Mouse (Mus musculus) lung, embryonic 14.5 days (tissue): ENCODE data around the gene Timeless. TPM values are rescaled to one million over a fixed set of nuclear protein-coding genes. Genes with fewer than 3 reads are reported as not detected.
"Not testable (repeated sequence)": the region's sequence is repeated elsewhere in the genome, so short reads cannot be mapped to it uniquely, and the experiment has no call there.

Experiments used
- ATAC-seq: fragments of 200-750 bp; cut with Nextera tagmentation; 2 replicates; pipeline ENCODE4 v1.8.0; 2017; ENCODE audit warnings: mild to moderate bottlenecking, moderate TSS enrichment, moderate library complexity; ENCODE audit not compliant: insufficient read depth
- DNase-seq: peaks from one replicate; pipeline ENCODE4 v3.0.0-alpha.2; 2015
- H3K27ac ChIP-seq: fragments of 300-500 bp; sonication (generic); 2 replicates; pipeline ENCODE4 v1.5.1; 2014; ENCODE audit warnings: low read depth, mild to moderate bottlenecking, moderate library complexity
- H3K27me3 ChIP-seq: fragments of 300-500 bp; sonication (generic); 2 replicates; pipeline ENCODE4 v1.6.1; 2014; ENCODE audit warnings: low read length, control low read depth; ENCODE audit not compliant: insufficient read depth
- H3K36me3 ChIP-seq: fragments of 300-500 bp; sonication (generic); 2 replicates; pipeline ENCODE4 v1.6.1; 2014; ENCODE audit warnings: control low read depth; ENCODE audit not compliant: insufficient read depth
- H3K4me1 ChIP-seq: fragments of 300-500 bp; sonication (generic); 2 replicates; pipeline ENCODE4 v1.6.1; 2014; ENCODE audit warnings: antibody characterized with exemption, control low read depth; ENCODE audit not compliant: insufficient read depth
- H3K4me2 ChIP-seq: fragments of 300-500 bp; sonication (generic); 2 replicates; pipeline ENCODE4 v1.6.1; 2014; ENCODE audit warnings: mild to moderate bottlenecking
- H3K4me3 ChIP-seq: fragments of 300-500 bp; sonication (generic); 2 replicates; pipeline ENCODE4 v1.5.1; 2014; ENCODE audit warnings: low read depth, low read length
- H3K9ac ChIP-seq: fragments of 300-500 bp; sonication (generic); 2 replicates; pipeline ENCODE4 v1.6.1; 2014
- H3K9me3 ChIP-seq: fragments of 300-500 bp; sonication (generic); 2 replicates; pipeline ENCODE4 v1.6.1; 2016; ENCODE audit warnings: low read depth, low read length, control low read depth
- CTCF ChIP-seq: IDR thresholded peaks from 2 replicates; pipeline ENCODE4 v1.5.1; 2016; ENCODE audit warnings: antibody characterized with exemption, low read depth
- WGBS: fragments of 180-500 bp; shearing (Covaris S2); extraction: QIAGEN DNeasy Blood & Tissue Kit; methylation state at CpG from one replicate; pipeline ENCODE4 v1.1.7; 2014; 5-methylcytosine and 5-hydroxymethylcytosine counted together
- polyA plus RNA-seq: library from polyadenylated mRNA; unstranded; fragments of >200 nt; fragmentation: Nextera tagmentation; extraction: Ambion mirVana; gene quantifications from 2 replicates; pipeline ENCODE4 v1.2.1, GENCODE M21; 2014

Timeless gene
- polyA plus RNA-seq: 70.2 and 71.5 TPM in 2 replicates

- peak; percentile 90 for ATAC-seq
- peak within 1 kb of the TSS; percentile 84 for H3K4me2 ChIP-seq
- peak; percentile 89 for DNase-seq
- H3K4me3 ChIP-seq: peak within 1 kb of the TSS; percentile 74
- H3K27me3 ChIP-seq: no peaks in the 10 kb centered on the region
- peak within 1 kb of the TSS; percentile 94 for H3K27ac ChIP-seq
- H3K36me3 ChIP-seq: peaks cover 5% of the 10 kb centered on the region
- H3K4me1 ChIP-seq: peaks cover 4% of the 10 kb centered on the region; the same call in 1 of the 2 replicates
- peak within 1 kb of the TSS; percentile 87 for H3K9ac ChIP-seq
- no peaks in the 10 kb centered on the region for H3K9me3 ChIP-seq
- WGBS: under 1% methylated on average over 57 of the region's 58 CpGs
- no peak for TF ChIP-seq CTCF
These were observed at the start of gene Timeless for GRCm38 (mm10) chr10:128231697-128232419. TSS of gene Timeless (plus strand) at chr10:128232065.

- Histone ChIP-seq H3K27me3 (no peaks in the 10 kb centered on the region), H3K4me3 (no peak overlapping the region), H3K9ac (no peak overlapping the region), H3K9me3 (no peaks in the 10 kb centered on the region), H3K4me1 (no peaks in the 10 kb centered on the region), H3K4me2 (no peak overlapping the region), H3K27ac (no peak overlapping the region), H3K36me3 (no peaks in the 10 kb centered on the region)
- WGBS: 67% methylated on average over 2 of the region's 2 CpGs
- ATAC-seq (no peak), DNase-seq (no peak)
- TF ChIP-seq CTCF: no peak
These were observed 47.6 kb upstream of the Timeless start for GRCm38 (mm10) chr10:128184296-128184695.

- H3K27ac ChIP-seq: no peak overlapping the region
- 52% methylated on average over 6 of the region's 6 CpGs for WGBS
These were observed 46.5 kb upstream of the Timeless start for GRCm38 (mm10) chr10:128185277-128185940.

GRCm38 (mm10) chr10:128185959-128186358, 45.9 kb upstream of the Timeless start:
- 45% methylated on average over 2 of the region's 2 CpGs for WGBS
- H3K9me3 ChIP-seq: no peaks in the 10 kb centered on the region
- DNase-seq (peak; percentile 95), ATAC-seq (peak; percentile 62)
- H3K9ac ChIP-seq: no peak overlapping the region
- no peak overlapping the region for H3K4me3 ChIP-seq
- H3K4me2 ChIP-seq: no peak overlapping the region
- peak; percentile 97 for TF ChIP-seq CTCF
- H3K27ac ChIP-seq: no peak overlapping the region
- no peaks in the 10 kb centered on the region for H3K36me3 ChIP-seq
- no peaks in the 10 kb centered on the region for H3K4me1 ChIP-seq
- H3K27me3 ChIP-seq: no peaks in the 10 kb centered on the region

More at GRCm38 (mm10) chr10:128185277-128185940, 46.5 kb upstream of the Timeless start:
- no peaks in the 10 kb centered on the region for H3K27me3 ChIP-seq
- no peaks in the 10 kb centered on the region for H3K36me3 ChIP-seq
- DNase-seq (no peak), ATAC-seq (peak; percentile 31; the same call in 1 of the 2 replicates)
- H3K4me2 ChIP-seq: no peak overlapping the region
- no peak for TF ChIP-seq CTCF
- no peaks in the 10 kb centered on the region for H3K9me3 ChIP-seq
- H3K4me3 ChIP-seq: no peak overlapping the region
- H3K9ac ChIP-seq: no peak overlapping the region
- H3K4me1 ChIP-seq: no peaks in the 10 kb centered on the region

- 57% methylated on average over 5 of the region's 5 CpGs for WGBS
- H3K27ac ChIP-seq: no peak overlapping the region
- H3K9me3 ChIP-seq: no peaks in the 10 kb centered on the region
- no peaks in the 10 kb centered on the region for H3K27me3 ChIP-seq
- H3K9ac ChIP-seq: no peak overlapping the region
- H3K36me3 ChIP-seq: no peaks in the 10 kb centered on the region
- H3K4me1 ChIP-seq: no peaks in the 10 kb centered on the region
- DNase-seq (no peak), ATAC-seq (no peak)
- no peak overlapping the region for H3K4me2 ChIP-seq
- H3K4me3 ChIP-seq: no peak overlapping the region
- TF ChIP-seq CTCF: no peak
These were observed 44.7 kb upstream of the Timeless start for GRCm38 (mm10) chr10:128187181-128187605.

- Histone ChIP-seq H3K27ac (no peak overlapping the region), H3K4me3 (no peak overlapping the region), H3K4me2 (no peak overlapping the region), H3K9ac (no peak overlapping the region), H3K27me3 (no peaks in the 10 kb centered on the region), H3K9me3 (no peaks in the 10 kb centered on the region), H3K4me1 (no peaks in the 10 kb centered on the region), H3K36me3 (no peaks in the 10 kb centered on the region)
- 44% methylated on average over 2 of the region's 2 CpGs for WGBS
- ATAC-seq: no peak
- peak; percentile 96 for DNase-seq
- peak; percentile 80 for TF ChIP-seq CTCF
These were observed 43.5 kb upstream of the Timeless start for GRCm38 (mm10) chr10:128188242-128188877.

GRCm38 (mm10) chr10:128191472-128191871, 40.4 kb upstream of the Timeless start:
- no peaks in the 10 kb centered on the region for H3K9me3 ChIP-seq
- H3K27ac ChIP-seq: no peak overlapping the region
- H3K4me1 ChIP-seq: no peaks in the 10 kb centered on the region
- no peak overlapping the region for H3K9ac ChIP-seq
- DNase-seq (no peak), ATAC-seq (no peak)
- TF ChIP-seq CTCF: no peak
- no peak overlapping the region for H3K4me3 ChIP-seq
- peaks cover 18% of the 10 kb centered on the region for H3K27me3 ChIP-seq
- H3K4me2 ChIP-seq: no peak overlapping the region
- no peaks in the 10 kb centered on the region for H3K36me3 ChIP-seq
- 56% methylated on average over 2 of the region's 2 CpGs for WGBS

- H3K4me2 ChIP-seq, DNase-seq, ATAC-seq, H3K9me3 ChIP-seq, H3K4me3 ChIP-seq, H3K9ac ChIP-seq, H3K4me1 ChIP-seq, H3K27ac ChIP-seq, H3K36me3 ChIP-seq: not testable (repeated sequence)
- peaks cover 23% of the 10 kb centered on the region for H3K27me3 ChIP-seq
- 89% methylated on average over 3 of the region's 3 CpGs for WGBS
These were observed 39.7 kb upstream of the Timeless start for GRCm38 (mm10) chr10:128192030-128192766.
